Mouse (Mus musculus) spleen, adult 2 months (tissue): ENCODE measurements around the gene Map3k4.

Experiments used
- CTCF ChIP-seq: fragments of 200-500 bp; IDR thresholded peaks from 2 replicates; pipeline ENCODE4 v1.5.1; 2011; ENCODE audit warnings: mild to moderate bottlenecking, inconsistent platforms; ENCODE audit not compliant: insufficient read depth, insufficient read length, insufficient replicate concordance; ENCODE audit errors: extremely low read depth
- POLR2A ChIP-seq: fragments of 200-500 bp; IDR thresholded peaks from 2 replicates; pipeline ENCODE4 v1.6.1; 2011; ENCODE audit warnings: low read depth, low read length, inconsistent platforms

DNA sequence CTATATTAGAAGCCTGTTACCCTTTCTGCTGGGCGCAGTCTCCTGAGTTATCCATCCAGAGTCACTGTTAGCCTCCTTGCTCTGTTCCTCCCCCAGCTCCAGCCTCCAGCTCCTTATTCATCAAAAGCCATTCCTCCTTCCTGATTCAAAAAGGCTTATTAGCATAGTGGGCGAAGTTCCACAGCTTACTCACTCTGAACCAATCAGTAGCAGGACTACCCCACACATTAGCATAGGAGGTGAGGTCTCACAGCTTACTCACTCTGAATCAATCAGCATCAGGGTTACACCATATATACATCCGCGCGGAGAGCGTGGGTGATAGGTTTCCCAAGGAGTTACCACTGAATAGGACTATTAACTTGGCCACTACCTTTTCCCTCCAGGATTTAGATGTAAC is 106.3 kb downstream of the Map3k4 start:
- TF ChIP-seq CTCF (no peak), POLR2A (no peak)
